Mouse (Mus musculus) liver, embryonic 11.5 days (tissue): ENCODE measurements at regions not wholly inside any gene's neighbourhood (a gene's known extent, or its start where the extent isn't known, plus 50 kb on each side); places are given as distances from the start of the nearest gene placed in this dataset.

ENCODE experiments used
- ATAC-seq: fragments of 200-750 bp; cut with Nextera tagmentation; replicated peaks from 2 replicates; pipeline ENCODE4 v1.8.0; 2017; ENCODE audit warnings: moderate number of reproducible peaks, mild to moderate bottlenecking, moderate TSS enrichment, moderate library complexity; ENCODE audit not compliant: low FRiP score
- DNase-seq: peaks from one replicate; pipeline ENCODE4 v3.0.0-alpha.2; 2017; ENCODE audit warnings: low spot score
- H3K27ac ChIP-seq: fragments of 300-500 bp; sonication (generic); 2 replicates; pipeline ENCODE4 v1.5.1; 2014; ENCODE audit warnings: mild to moderate bottlenecking, low read depth, low read length, control low read depth
- H3K27me3 ChIP-seq: fragments of 300-500 bp; sonication (generic); replicated peaks from 2 replicates; pipeline ENCODE4 v1.6.1; 2014; ENCODE audit warnings: low read length, mixed read lengths; ENCODE audit not compliant: control insufficient read depth, insufficient read depth
- H3K36me3 ChIP-seq: fragments of 300-500 bp; sonication (generic); 2 replicates; pipeline ENCODE4 v1.6.1; 2014; ENCODE audit warnings: mild to moderate bottlenecking, low read length, moderate library complexity, mixed read lengths; ENCODE audit not compliant: control insufficient read depth, insufficient read depth
- H3K4me1 ChIP-seq: fragments of 300-500 bp; sonication (generic); replicated peaks from 2 replicates; pipeline ENCODE4 v1.6.1; 2014; ENCODE audit warnings: low read length, mixed read lengths; ENCODE audit not compliant: control insufficient read depth, insufficient read depth
- H3K4me2 ChIP-seq: fragments of 300-500 bp; sonication (generic); 2 replicates; pipeline ENCODE4 v1.6.1; 2014; ENCODE audit warnings: mild to moderate bottlenecking, control low read depth, moderate library complexity
- H3K4me3 ChIP-seq: fragments of 300-500 bp; sonication (generic); 2 replicates; pipeline ENCODE4 v1.5.1; 2014; ENCODE audit warnings: low read depth, low read length, control low read depth
- H3K9ac ChIP-seq: fragments of 300-500 bp; sonication (generic); 2 replicates; pipeline ENCODE4 v1.6.1; 2014; ENCODE audit warnings: low read depth, low read length, control low read depth
- H3K9me3 ChIP-seq: fragments of 300-500 bp; sonication (generic); 2 replicates; pipeline ENCODE4 v1.6.1; 2016; ENCODE audit warnings: low read length, inconsistent platforms, mixed read lengths; ENCODE audit not compliant: control insufficient read depth
- WGBS: fragments of 180-500 bp; shearing (Covaris S2); extraction: QIAGEN DNeasy Blood & Tissue Kit; methylation state at CpG from one replicate; pipeline ENCODE4 v1.1.7; 2014; 5-methylcytosine and 5-hydroxymethylcytosine counted together

DNA sequence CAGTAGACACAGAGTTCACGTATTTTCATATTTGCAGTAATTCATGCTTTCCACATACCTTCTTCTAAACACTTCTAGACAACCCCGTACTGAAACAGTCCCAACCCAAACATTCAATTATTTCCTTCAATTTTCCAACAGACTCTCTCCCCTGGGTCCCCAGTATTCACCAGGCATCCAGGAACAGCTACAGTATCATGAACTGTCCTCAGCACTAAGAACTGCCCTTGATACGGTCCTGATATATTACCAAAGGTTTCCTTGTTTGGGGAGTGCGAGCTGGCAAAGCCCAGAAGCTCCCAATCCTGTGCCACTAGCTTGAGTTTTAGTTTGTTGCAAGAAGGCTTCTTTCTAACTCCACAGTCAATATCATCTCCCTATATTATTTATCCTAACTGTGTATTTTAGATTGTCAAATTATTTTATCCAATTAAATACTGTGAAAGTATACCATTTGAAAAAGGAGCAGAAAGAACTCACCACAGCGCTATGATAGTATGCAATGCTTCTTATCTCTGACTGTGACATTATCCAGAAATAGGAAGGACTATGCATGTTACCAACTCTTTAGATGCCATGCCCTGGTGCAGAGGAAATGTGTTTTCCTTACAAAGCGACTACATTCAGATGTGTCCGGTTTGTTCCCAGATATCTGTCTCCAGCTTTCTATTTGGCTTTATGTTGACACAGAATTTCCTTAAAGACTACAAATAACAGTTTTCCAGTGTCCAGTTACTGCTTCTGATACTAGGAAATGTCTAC lies 754.6 kb upstream of the Intu start:
- Histone ChIP-seq H3K36me3 (no peaks in the 10 kb centered on the region), H3K27ac (0 out of 2 replicates have a peak overlapping the region, but pooled peaks have one; percentile 41), H3K9me3 (no peaks in the 10 kb centered on the region), H3K4me2 (no peak overlapping the region), H3K4me1 (no peaks in the 10 kb centered on the region), H3K9ac (no peak overlapping the region), H3K27me3 (no peaks in the 10 kb centered on the region), H3K4me3 (no peak overlapping the region)
- 70% methylated on average over 7 of the region's 7 CpGs for WGBS
- DNase-seq (no peak), ATAC-seq (no peak)

DNA sequence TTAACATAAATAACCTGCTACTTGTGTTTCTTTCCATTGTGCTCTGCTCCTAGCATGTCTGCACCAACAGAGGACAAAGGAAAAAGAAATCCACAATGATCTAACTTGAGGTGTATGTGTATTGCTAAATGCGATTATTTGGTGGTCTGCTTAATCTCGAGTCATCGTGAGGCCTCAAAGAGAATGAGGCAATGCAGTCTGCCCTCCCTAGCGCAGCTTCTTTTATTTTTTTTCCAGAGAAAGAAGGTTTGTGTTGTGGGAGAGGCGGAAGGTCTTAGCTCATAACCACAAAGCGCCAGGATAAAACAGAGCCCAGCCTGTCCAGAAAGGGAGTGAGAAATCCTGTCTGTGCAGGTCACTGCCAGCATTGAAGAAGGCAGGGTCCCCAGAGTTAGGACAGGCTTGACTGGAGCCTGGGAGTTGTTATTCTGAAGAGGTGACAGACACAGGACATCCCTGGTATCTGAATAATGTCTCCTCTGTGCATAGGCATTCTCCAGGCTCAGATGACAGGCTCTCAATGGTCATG lies 751.3 kb upstream of the Intu start:
- Histone ChIP-seq H3K4me2 (no peak overlapping the region), H3K27me3 (no peaks in the 10 kb centered on the region), H3K9ac (no peak overlapping the region), H3K9me3 (no peaks in the 10 kb centered on the region), H3K4me1 (no peaks in the 10 kb centered on the region), H3K36me3 (no peaks in the 10 kb centered on the region), H3K4me3 (no peak overlapping the region), H3K27ac (no peak overlapping the region)
- WGBS = 63% methylated on average over 6 of the region's 6 CpGs
- ATAC-seq (no peak), DNase-seq (no peak)

DNA sequence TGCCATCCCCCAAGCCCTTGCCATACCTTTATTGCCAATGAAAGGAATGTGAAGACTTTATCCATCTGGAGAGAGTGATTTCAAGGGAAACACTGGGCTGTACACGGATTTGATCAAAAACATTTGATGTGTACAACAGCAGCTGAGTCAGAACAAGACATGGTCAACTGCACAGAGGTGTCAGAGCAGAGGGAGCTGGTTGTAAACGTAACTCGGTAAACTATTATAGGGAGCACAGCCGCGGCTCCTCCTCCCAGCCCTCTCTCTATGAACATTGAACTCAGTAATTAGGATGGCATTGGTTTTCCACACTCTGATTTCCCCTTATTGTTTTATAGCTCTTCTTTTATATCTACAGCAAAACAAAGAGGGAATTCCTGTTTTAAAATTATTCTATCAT lies 750.8 kb upstream of the Intu start:
- Histone ChIP-seq H3K36me3 (no peaks in the 10 kb centered on the region), H3K4me1 (no peaks in the 10 kb centered on the region), H3K9me3 (no peaks in the 10 kb centered on the region), H3K4me3 (no peak overlapping the region), H3K4me2 (no peak overlapping the region), H3K27me3 (no peaks in the 10 kb centered on the region), H3K9ac (no peak overlapping the region), H3K27ac (no peak overlapping the region)
- ATAC-seq (no peak), DNase-seq (no peak)
- WGBS = 67% methylated on average over 5 of the region's 5 CpGs

DNA sequence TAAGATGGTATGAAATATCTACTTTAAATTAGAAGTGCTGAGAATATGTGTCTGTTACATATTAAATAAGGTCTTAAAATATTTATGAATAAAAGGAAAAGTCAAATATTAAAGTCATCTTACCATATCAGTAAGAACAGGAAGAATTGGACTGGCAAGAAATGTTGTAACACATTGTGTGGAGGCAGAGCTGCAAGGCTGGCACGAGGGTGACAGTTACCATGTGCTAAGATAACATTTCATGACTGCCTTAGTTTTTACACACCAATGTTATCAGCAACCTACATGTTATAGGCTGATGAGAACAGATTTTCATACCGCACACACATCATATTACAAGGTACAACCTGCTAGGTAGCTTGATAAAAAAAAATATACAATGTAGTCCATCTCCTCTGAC lies 746.2 kb upstream of the Intu start:
- Histone ChIP-seq H3K27ac (no peak overlapping the region), H3K4me1 (no peaks in the 10 kb centered on the region), H3K27me3 (no peaks in the 10 kb centered on the region), H3K36me3 (no peaks in the 10 kb centered on the region), H3K4me3 (no peak overlapping the region), H3K9ac (no peak overlapping the region), H3K4me2 (no peak overlapping the region), H3K9me3 (no peaks in the 10 kb centered on the region)
- DNase-seq = no peak
- no peak for ATAC-seq
- WGBS = 75% methylated on average over 2 of the region's 2 CpGs

DNA sequence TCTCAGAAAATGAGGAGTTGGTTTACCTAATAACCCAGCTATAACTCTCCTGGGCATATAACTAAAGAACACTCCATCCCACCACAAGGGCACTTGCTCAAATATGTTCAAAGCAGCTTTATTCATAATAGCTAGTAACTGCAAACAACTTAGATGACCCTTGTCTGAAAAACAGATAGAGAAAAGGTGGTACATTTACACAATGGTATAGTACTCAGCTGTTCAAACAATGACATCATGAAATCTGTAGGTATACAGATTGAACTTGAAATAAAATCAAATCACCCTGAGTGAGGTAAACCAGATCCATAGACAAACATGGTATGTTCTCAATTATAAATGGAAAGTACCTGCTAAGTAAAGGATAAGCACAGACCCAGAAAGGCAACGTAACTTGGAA lies 721.5 kb upstream of the Intu start:
- ATAC-seq = no peak
- DNase-seq = no peak
- Histone ChIP-seq H3K9me3 (no peaks in the 10 kb centered on the region), H3K36me3 (no peaks in the 10 kb centered on the region), H3K4me3 (no peak overlapping the region), H3K9ac (no peak overlapping the region), H3K4me1 (no peaks in the 10 kb centered on the region), H3K27ac (no peak overlapping the region), H3K4me2 (no peak overlapping the region), H3K27me3 (no peaks in the 10 kb centered on the region)
- 90% methylated on average over 1 of the region's 1 CpGs for WGBS

DNA sequence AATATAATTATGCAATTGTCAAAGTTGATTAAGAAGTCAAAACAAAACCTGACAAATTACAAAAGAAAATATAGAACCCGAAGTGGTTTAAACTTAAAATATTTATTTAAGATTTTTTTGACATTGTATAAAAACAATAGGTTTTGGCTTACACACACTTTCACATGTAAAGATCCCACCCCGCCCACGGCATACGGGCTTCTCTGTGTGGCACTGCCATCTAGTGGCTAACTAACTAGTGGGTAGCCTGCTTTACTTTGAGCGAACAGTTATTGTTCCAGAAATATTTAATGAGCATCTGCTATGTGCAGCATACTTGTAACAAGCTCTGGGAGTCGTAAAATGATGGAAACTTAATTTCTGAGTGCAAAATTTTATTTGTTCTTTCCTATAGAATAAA lies 716.3 kb upstream of the Intu start:
- H3K4me2 ChIP-seq = no peak overlapping the region
- H3K27me3 ChIP-seq = no peaks in the 10 kb centered on the region
- 20% methylated on average over 6 of the region's 6 CpGs for WGBS
- H3K36me3 ChIP-seq = no peaks in the 10 kb centered on the region
- no peak for DNase-seq
- no peaks in the 10 kb centered on the region for H3K4me1 ChIP-seq
- no peak overlapping the region for H3K4me3 ChIP-seq
- H3K27ac ChIP-seq = no peak overlapping the region
- no peak for ATAC-seq
- no peaks in the 10 kb centered on the region for H3K9me3 ChIP-seq
- no peak overlapping the region for H3K9ac ChIP-seq

DNA sequence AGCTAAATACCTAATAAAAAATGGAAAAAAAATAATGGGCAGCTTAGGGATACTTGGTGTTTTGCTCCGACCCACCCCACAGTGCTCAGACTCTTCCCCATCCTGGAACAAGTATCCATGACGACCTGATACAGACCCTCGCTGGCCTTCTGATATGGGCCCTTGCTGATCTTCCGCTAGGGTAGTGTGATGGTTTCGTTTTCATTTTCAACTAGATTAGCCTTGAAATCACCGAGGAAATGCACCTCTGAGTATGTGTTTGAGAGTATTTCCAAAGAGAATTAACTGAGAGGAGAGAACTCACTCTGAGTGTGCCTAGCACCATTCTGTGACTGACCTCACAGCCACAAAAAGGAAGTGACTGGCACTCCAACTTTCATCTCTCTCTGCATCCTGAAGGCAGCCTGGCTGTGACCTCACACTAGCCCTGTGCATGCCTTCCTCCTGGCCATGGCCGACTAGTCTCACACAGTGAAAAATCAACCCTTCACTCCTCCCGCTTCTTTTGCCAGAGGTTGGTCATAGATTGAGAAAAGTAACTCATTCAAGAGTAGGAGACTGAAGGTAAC lies 700.5 kb upstream of the Intu start:
- DNase-seq (no peak), ATAC-seq (no peak)
- H3K36me3 ChIP-seq = no peaks in the 10 kb centered on the region
- H3K9ac ChIP-seq = no peak overlapping the region
- H3K4me1 ChIP-seq = no peaks in the 10 kb centered on the region
- H3K27ac ChIP-seq = no peak overlapping the region
- H3K27me3 ChIP-seq = no peaks in the 10 kb centered on the region
- H3K4me2 ChIP-seq = no peak overlapping the region
- WGBS = 79% methylated on average over 8 of the region's 8 CpGs
- H3K4me3 ChIP-seq = no peak overlapping the region
- no peaks in the 10 kb centered on the region for H3K9me3 ChIP-seq

DNA sequence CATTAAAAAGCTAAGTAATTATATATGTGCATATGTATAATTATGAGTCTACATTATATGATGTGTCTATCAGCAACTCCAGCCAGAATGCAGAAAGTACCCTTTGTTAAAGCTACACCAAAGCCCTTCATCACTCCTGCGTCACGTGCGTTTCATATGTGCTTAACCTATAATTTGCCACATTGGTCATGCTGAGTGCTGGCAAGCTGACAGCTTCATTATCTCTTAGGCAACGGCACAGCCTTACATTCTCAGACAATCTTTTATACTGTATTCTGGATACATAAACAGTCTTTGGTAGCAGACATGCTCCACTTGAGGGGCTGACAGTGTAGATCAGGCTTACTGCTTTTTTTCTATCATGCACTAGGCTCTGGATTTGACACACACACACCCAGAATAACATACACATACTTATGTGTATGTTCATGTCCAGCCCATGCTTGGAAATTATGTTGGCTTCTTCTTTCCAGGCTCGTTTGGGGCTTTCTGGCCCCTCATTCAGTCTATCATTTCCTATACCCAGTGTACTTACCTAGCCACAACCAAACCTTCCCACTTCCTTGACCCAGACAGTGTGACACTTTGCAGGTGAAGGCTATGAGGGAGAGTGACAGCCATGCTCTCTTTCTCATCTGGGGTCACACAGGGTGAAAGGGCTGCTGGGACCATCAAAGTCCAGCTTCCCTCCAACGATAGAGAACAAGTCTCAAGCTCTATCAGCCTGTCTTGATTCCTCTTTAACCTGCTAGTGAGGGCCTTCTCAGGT lies 692.5 kb upstream of the Intu start:
- Histone ChIP-seq H3K4me3 (no peak overlapping the region), H3K27me3 (no peaks in the 10 kb centered on the region), H3K36me3 (no peaks in the 10 kb centered on the region), H3K4me1 (no peaks in the 10 kb centered on the region), H3K9me3 (no peaks in the 10 kb centered on the region), H3K9ac (no peak overlapping the region), H3K4me2 (no peak overlapping the region), H3K27ac (no peak overlapping the region)
- DNase-seq (no peak), ATAC-seq (no peak)
- WGBS = 62% methylated on average over 6 of the region's 6 CpGs
